Mouse (Mus musculus) 3134 (cell line): ENCODE measurements at regions not wholly inside any gene's neighbourhood (a gene's known extent, or its start where the extent isn't known, plus 50 kb on each side); places are given as distances from the start of the nearest gene placed in this dataset.
"Not testable (repeated sequence)": the region's sequence is repeated elsewhere in the genome, so short reads cannot be mapped to it uniquely, and the experiment has no call there.

Experiments
- DNase-seq: peaks from one replicate; pipeline ENCODE4 v3.0.0-alpha.2; 2011; ENCODE audit warnings: low spot score; ENCODE audit not compliant: insufficient read length; ENCODE audit errors: extremely low read depth

GRCm38 (mm10) chr14:45805950-45806349 is 148.0 kb upstream of the Ddhd1 start:
- no peak for DNase-seq

- no peak for DNase-seq
These were observed 148.9 kb upstream of the Ddhd1 start for GRCm38 (mm10) chr14:45806726-45807280.

DNA sequence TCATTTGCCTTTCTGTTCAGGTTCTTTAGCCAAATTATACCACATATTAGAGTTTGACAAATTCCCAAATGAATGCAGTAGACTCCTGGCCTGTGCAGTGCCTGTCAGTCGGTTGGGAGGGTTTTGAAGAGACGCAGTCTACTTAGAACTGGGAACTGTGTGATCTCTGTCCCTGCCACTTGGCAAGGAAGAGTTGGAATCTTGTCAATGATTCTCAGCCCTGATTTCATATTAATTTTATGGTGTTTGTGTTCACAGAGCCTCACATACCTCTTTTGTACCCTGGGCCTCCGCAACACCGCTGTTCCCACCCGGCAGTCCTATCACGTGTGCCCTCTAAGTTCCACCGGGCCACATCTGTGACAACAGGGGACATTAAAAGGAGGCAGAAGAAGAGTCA is 149.8 kb upstream of the Ddhd1 start:
- DNase-seq: no peak

DNA sequence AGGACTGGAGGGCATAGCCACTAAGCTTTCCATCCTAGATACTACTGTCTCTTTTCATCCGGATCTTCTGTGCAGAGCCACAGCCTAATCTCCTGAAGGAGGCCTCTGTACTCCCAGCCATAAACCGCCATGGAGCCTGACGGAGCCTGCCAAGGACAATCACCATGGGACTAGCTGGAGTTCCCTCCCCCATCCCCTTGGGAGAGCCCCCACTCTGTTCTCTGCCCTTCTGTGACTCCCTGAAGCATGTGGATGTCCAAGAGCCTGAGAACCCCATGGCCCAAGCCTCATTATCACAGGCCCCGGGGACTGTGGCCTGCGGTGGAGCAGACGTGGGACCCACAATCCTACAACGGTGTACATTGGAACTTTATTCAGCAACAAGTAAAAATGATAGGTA is 151.5 kb upstream of the Ddhd1 start:
- no peak for DNase-seq

DNA sequence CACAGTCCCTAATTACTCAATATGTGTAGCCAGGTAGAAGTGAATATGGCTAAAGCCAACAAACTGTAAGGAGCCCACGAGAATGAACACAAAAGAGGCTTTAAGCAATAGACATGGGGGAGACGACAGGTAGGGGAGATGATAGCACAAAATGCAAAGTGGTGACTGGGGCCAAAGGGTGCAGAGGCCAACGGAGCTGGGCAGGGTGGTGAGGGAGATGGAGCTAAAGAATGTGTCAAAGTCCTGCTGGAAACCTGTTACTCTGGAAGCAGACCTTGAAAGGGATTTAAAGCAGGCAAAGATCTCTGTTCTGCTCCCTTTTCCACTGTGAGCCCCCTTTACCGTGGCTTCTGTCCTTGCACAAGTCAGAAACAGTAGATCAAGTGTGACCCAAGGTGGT is 152.2 kb upstream of the Ddhd1 start:
- DNase-seq: no peak

DNA sequence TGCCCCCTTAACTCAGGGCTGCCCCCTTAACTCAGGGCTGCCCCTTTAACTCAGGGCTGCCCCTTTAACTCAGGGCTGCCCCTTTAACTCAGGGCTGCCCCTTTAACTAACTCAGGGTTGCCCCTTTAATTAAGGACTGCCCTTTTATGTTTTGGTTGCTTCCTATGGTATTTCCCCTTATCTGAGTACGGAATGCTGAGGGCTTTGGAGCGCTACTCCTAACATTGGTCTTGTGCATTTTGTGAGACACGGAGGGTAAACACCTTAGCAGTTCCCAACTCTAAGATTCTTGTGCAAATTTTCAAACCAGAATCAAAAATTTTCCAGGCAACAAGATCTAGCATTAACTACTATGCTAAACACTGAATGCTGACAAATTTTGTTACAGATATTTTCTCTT is 152.7 kb upstream of the Ddhd1 start:
- no peak for DNase-seq

GRCm38 (mm10) chr14:45815598-45815997 is 157.7 kb upstream of the Ddhd1 start:
- DNase-seq: no peak

- DNase-seq: not testable (repeated sequence)
These were observed 158.7 kb upstream of the Ddhd1 start for GRCm38 (mm10) chr14:45816611-45817010.

DNA sequence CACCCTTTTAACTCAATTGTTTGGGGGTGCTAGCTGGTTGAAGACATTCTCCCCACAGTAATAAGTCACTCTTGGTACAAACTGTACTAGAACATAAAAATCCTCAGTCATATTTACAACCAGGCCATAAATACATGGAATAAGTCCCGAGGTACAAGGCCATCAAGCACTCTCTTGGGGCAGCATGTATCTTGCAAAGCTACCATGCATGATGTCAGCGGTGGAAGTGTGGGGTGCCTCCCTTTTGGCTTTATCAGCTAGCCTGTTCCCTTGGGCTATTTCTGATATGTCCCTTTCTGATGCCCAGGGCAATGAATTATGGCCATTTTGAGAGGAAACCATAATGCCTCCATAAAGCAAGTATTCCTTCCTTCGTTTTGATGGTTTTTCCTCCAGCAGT is 159.8 kb upstream of the Ddhd1 start:
- no peak for DNase-seq

GRCm38 (mm10) chr14:45824601-45825000 is 166.7 kb upstream of the Ddhd1 start:
- DNase-seq: no peak

- no peak for DNase-seq
These were observed 168.1 kb upstream of the Ddhd1 start for GRCm38 (mm10) chr14:45826023-45826422.

- no peak for DNase-seq
These were observed 169.2 kb upstream of the Ddhd1 start for GRCm38 (mm10) chr14:45827096-45827495.

DNA sequence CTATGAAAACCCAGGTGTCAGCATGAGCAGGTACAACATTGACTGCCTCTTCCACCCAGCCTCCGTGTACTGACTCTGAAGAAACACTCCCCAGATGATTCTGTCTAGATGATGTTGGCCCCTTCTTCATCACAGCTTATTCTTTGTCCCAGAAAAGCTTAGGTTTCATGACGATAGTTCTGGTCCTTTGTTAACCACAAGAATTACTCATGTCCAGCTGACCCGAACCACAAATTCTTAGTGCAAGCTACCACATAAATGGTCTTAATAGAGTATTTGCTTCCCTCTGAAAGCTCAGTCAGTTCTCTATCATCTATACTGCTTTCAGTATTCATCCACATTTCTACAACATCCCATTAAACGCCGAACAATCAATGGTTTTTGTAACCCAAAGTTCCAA is 172.5 kb upstream of the Ddhd1 start:
- peak; percentile 23 for DNase-seq

- no peak for DNase-seq
These were observed 179.1 kb upstream of the Ddhd1 start for GRCm38 (mm10) chr14:45837039-45837438.

DNA sequence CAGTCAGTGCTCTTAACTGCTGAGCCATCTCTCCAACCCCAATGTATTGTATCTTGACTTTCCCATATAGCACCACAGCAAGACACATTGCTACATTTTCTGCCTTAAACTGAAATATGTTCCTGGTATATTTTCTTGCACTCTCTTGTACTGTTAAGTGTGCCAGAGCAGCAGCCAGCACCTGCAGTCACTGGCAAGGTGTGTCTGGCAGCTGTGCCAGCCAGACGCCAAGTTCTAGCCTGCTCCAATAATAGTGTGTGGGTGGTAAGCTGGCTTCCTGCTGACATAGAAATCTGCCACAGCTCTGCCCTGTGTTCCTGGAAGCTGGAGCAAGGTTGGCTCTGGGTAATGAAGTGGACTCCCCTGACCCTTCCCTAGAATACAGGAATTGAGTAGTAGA is 185.9 kb upstream of the Ddhd1 start:
- no peak for DNase-seq

- peak; percentile 38 for DNase-seq
These were observed 192.6 kb upstream of the Ddhd1 start for GRCm38 (mm10) chr14:45850588-45850987.

GRCm38 (mm10) chr14:45878428-45878827 is 220.5 kb upstream of the Ddhd1 start:
- DNase-seq: peak; percentile 9

DNA sequence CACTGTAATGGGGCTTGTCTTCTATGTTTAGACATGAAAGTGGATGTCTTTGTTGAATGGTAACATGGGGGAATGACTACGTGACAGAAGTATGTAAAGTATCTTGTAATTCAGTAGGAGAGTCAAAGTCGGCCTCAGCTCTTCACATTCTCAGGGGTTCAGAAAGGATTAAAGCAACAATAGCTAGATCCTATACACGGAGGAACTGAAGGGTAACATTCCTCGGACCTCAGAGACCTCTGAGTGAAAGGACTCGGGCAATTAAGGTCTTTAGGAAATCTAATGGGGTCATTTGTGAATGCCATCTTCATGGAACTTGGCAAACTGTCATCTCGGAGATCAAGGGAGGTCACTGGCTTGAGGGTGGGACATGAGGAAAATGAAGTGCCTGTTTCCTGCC is 262.8 kb upstream of the Ddhd1 start:
- DNase-seq: no peak

DNA sequence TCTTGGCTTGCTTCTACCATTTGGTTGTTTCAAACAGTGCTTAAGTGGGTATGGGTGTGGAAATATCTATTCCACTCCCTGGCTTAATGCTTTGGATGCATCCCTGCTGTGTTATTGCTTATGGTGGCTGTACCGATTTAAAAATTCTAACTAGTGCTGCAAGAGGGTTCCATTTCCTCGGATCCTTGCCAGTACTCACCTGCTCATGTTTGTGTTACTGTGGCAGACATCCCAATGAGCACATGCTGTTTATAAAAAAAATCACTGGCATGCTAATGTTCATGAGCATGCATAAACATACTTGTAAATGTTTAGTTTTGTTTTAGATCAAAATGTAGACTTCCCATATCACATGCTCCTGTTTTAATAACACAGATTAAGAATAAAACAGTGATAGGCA is 285.6 kb upstream of the Ddhd1 start:
- DNase-seq: no peak

- no peak for DNase-seq
These were observed 286.2 kb upstream of the Ddhd1 start for GRCm38 (mm10) chr14:45944101-45944500.

DNA sequence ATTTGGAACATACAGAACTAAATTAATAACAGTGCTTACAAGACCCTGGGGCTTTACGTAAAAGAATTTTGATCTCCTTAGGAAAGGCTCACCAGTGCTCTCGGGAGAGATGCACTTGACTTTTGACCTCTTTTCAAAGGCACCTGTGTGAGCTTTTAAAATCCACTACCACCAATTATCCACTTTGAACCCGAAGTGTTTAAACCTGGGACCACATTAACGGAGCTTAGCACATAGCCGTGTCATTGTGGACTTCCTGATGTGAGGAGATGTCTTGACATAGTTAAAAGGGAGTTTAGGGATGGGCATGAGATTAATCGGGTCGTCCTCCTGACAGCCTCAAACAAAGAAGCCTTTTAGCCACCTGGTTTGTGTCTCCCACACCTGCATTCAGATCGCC is 286.6 kb upstream of the Ddhd1 start:
- DNase-seq: no peak

- DNase-seq: no peak
These were observed 298.7 kb upstream of the Ddhd1 start for GRCm38 (mm10) chr14:45956624-45957023.

DNA sequence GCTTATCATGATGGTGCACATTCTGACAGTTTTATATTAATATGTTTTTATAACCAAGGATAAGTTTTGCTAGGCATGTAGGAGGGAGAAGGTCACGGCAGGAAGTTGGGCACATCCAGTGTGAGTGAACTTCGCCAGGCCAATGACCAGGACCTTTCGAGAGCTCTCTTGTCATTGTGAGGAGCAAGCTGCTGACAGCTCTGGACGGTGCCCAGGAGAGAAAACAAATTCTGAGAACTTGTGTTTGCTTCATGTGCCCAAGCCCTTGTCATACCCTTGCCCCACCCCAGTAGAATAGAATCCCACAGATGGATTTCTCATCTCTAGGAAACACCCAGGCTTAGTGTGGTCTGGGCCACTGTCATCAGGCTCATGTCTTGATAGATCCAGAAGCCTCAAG is 304.5 kb upstream of the Ddhd1 start:
- DNase-seq: no peak
